Mouse (Mus musculus) hindbrain, embryonic 11.5 days (tissue): ENCODE data around the gene Lrrc30. TPM values are rescaled to one million over a fixed set of nuclear protein-coding genes. Genes with fewer than 3 reads are reported as not detected.

ENCODE experiments used
- ATAC-seq: fragments of 200-750 bp; cut with Nextera tagmentation; 2 replicates; pipeline ENCODE4 v1.8.0; 2017; ENCODE audit warnings: mild to moderate bottlenecking, moderate TSS enrichment, moderate library complexity; ENCODE audit not compliant: low FRiP score
- DNase-seq: peaks from one replicate; pipeline ENCODE4 v3.0.0-alpha.2; 2015; ENCODE audit warnings: low spot score
- H3K27ac ChIP-seq: fragments of 300-500 bp; sonication (generic); 2 replicates; pipeline ENCODE4 v1.5.1; 2014; ENCODE audit warnings: mild to moderate bottlenecking, low read depth, low read length
- H3K27me3 ChIP-seq: fragments of 300-500 bp; sonication (generic); 2 replicates; pipeline ENCODE4 v1.6.1; 2014; ENCODE audit warnings: mild to moderate bottlenecking, low read length, moderate library complexity, mixed read lengths; ENCODE audit not compliant: control insufficient read depth, insufficient read depth
- H3K36me3 ChIP-seq: fragments of 300-500 bp; sonication (generic); 2 replicates; pipeline ENCODE4 v1.6.1; 2014; ENCODE audit warnings: mild to moderate bottlenecking, low read length, moderate library complexity, mixed read lengths; ENCODE audit not compliant: control insufficient read depth, insufficient read depth
- H3K4me1 ChIP-seq: fragments of 300-500 bp; sonication (generic); replicated peaks from 2 replicates; pipeline ENCODE4 v1.6.1; 2014; ENCODE audit warnings: low read length, mixed read lengths; ENCODE audit not compliant: control insufficient read depth, insufficient read depth
- H3K4me2 ChIP-seq: fragments of 300-500 bp; sonication (generic); replicated peaks from 2 replicates; pipeline ENCODE4 v1.6.1; 2014; ENCODE audit warnings: mild to moderate bottlenecking, low read depth, low read length
- H3K4me3 ChIP-seq: fragments of 300-500 bp; sonication (generic); 2 replicates; pipeline ENCODE4 v1.5.1; 2014; ENCODE audit warnings: low read depth, low read length
- H3K9ac ChIP-seq: fragments of 300-500 bp; sonication (generic); 2 replicates; pipeline ENCODE4 v1.6.1; 2014; ENCODE audit warnings: low read depth, low read length
- H3K9me3 ChIP-seq: fragments of 300-500 bp; sonication (generic); 2 replicates; pipeline ENCODE4 v1.6.1; 2016; ENCODE audit warnings: low read length; ENCODE audit not compliant: control insufficient read depth
- WGBS: fragments of 180-500 bp; shearing (Covaris S2); extraction: QIAGEN DNeasy Blood & Tissue Kit; methylation state at CpG from one replicate; pipeline ENCODE4 v1.1.7; 2014; 5-methylcytosine and 5-hydroxymethylcytosine counted together
- polyA plus RNA-seq: library from polyadenylated mRNA; unstranded; fragments of >200 nt; fragmentation: Nextera tagmentation; extraction: Ambion mirVana; gene quantifications from 2 replicates; pipeline ENCODE4 v1.2.1, GENCODE M21; 2014

Gene Lrrc30
- polyA plus RNA-seq, 1 experiment from 2014 or later, result not detected

DNA sequence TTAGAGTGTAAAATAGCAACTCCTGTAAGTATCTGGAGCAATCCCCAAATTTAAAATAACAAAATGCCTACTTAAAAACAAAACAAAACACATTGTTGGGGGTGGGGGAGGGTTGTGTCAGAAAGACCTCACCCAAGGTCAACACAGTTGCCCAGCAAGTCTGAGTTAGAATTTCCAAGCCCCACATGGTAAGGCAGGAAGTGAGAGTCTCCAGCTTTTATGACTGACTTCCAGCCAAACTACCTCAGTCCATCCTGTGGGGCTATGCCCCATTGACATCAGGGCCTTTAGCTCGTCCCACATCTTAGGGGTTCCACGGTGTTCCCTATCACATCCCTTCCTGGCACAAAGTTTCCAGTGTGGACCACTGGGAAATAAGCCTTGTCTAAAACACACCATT, 4.4 kb upstream of the Lrrc30 start:
- no peaks in the 10 kb centered on the region for H3K4me1 ChIP-seq
- no peak overlapping the region for H3K27ac ChIP-seq
- H3K9me3 ChIP-seq, result no peaks in the 10 kb centered on the region
- no peaks in the 10 kb centered on the region for H3K36me3 ChIP-seq
- ATAC-seq (no peak), DNase-seq (no peak)
- 88% methylated on average over 2 of the region's 2 CpGs for WGBS
- H3K4me2 ChIP-seq, result no peak overlapping the region
- no peak overlapping the region for H3K9ac ChIP-seq
- no peaks in the 10 kb centered on the region for H3K27me3 ChIP-seq
- H3K4me3 ChIP-seq, result no peak overlapping the region

DNA sequence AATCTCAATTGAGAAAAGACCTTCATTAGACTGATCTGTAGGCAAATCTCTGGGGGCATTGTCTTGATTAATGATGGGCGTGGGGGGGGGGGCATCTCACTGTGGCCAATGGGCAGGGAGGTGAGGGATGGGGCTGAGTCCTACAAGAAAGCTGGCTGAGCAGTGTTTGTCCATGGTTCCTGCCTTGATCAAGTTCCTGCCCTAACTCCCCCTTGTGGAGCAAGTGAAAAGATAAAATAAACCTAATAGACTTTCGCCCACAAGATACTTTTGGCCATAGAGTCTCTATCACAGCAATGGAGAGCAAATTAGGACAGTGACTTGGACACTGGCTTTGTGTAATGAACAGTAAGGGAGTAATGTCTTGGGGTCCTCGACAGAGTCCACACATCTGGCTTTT, 3.8 kb upstream of the Lrrc30 start:
- no peaks in the 10 kb centered on the region for H3K36me3 ChIP-seq
- no peak overlapping the region for H3K4me2 ChIP-seq
- DNase-seq, result no peak
- H3K4me1 ChIP-seq, result no peaks in the 10 kb centered on the region
- ATAC-seq, result no peak
- WGBS, result 80% methylated on average over 3 of the region's 3 CpGs
- no peak overlapping the region for H3K27ac ChIP-seq
- H3K9me3 ChIP-seq, result no peaks in the 10 kb centered on the region
- no peaks in the 10 kb centered on the region for H3K27me3 ChIP-seq
- H3K4me3 ChIP-seq, result no peak overlapping the region
- no peak overlapping the region for H3K9ac ChIP-seq

DNA sequence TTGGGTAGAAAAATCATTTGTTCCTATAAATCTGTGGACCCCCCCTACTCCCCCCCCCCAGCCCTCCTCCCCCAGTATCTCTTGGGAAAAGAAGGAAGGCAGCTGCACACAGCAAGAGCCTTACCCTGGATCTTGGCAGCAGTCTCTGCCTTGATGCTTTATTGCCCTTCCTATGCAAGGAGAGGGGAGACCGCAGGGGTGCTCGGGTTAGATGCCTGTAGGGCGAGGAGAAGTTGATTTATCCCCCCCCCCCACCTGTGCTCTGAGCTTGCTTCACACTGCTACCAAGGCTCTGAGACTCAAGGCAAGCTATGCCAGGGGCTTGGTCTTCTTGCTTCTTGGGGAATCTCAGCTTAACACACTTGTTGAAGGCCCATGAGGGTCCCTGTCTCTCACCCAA, 2.8 kb downstream of the Lrrc30 start:
- Histone ChIP-seq H3K27me3 (no peaks in the 10 kb centered on the region), H3K9ac (no peak overlapping the region), H3K4me3 (no peak overlapping the region), H3K9me3 (no peaks in the 10 kb centered on the region), H3K4me2 (no peak overlapping the region), H3K36me3 (no peaks in the 10 kb centered on the region), H3K4me1 (no peaks in the 10 kb centered on the region), H3K27ac (no peak overlapping the region)
- no peak for DNase-seq
- WGBS, result 54% methylated on average over 3 of the region's 3 CpGs
- no peak for ATAC-seq

- no peaks in the 10 kb centered on the region for H3K27me3 ChIP-seq
- no peaks in the 10 kb centered on the region for H3K4me1 ChIP-seq
- H3K9ac ChIP-seq, result no peak overlapping the region
- DNase-seq, result no peak
- 45% methylated on average over 13 of the region's 13 CpGs for WGBS
- no peak overlapping the region for H3K4me3 ChIP-seq
- no peaks in the 10 kb centered on the region for H3K9me3 ChIP-seq
- H3K36me3 ChIP-seq, result no peaks in the 10 kb centered on the region
- no peak overlapping the region for H3K27ac ChIP-seq
- no peak for ATAC-seq
- H3K4me2 ChIP-seq, result no peak overlapping the region
Observed at GRCm38 (mm10) chr17:67629211-67629657, 3.3 kb downstream of the Lrrc30 start.

GRCm38 (mm10) chr17:67628475-67628874, 4.0 kb downstream of the Lrrc30 start:
- no peaks in the 10 kb centered on the region for H3K36me3 ChIP-seq
- DNase-seq (no peak), ATAC-seq (no peak)
- H3K4me2 ChIP-seq, result no peak overlapping the region
- H3K9ac ChIP-seq, result no peak overlapping the region
- H3K4me1 ChIP-seq, result no peaks in the 10 kb centered on the region
- no peaks in the 10 kb centered on the region for H3K27me3 ChIP-seq
- 91% methylated on average over 15 of the region's 15 CpGs for WGBS
- H3K4me3 ChIP-seq, result no peak overlapping the region
- no peaks in the 10 kb centered on the region for H3K9me3 ChIP-seq
- H3K27ac ChIP-seq, result no peak overlapping the region

- 81% methylated on average over 5 of the region's 5 CpGs for WGBS
- no peaks in the 10 kb centered on the region for H3K4me1 ChIP-seq
- H3K36me3 ChIP-seq, result no peaks in the 10 kb centered on the region
- no peak overlapping the region for H3K4me3 ChIP-seq
- no peak for ATAC-seq
- H3K4me2 ChIP-seq, result no peak overlapping the region
- H3K9me3 ChIP-seq, result no peaks in the 10 kb centered on the region
- no peak overlapping the region for H3K9ac ChIP-seq
- no peak overlapping the region for H3K27ac ChIP-seq
- no peaks in the 10 kb centered on the region for H3K27me3 ChIP-seq
- DNase-seq, result no peak
Observed at GRCm38 (mm10) chr17:67625431-67625830, 7.1 kb downstream of the Lrrc30 start.

DNA sequence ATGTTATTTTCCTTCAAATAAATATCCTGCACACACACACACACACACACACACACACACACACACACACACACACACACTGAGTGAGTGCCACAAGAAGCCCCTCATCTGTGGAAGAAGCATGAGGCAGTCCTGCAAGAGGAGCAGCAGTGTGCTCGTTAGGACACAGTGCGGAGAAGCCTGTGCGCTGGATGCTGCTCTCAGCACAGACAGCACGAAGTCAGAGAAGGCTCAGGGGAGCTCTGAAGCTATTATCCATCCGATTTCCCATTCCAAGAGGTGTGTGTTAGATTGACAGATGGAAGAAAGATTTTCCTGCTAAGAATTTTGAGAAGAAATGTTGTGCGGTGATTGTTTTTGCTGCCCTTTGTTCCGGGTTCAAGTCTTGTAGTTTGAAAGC, 13.5 kb downstream of the Lrrc30 start:
- H3K36me3 ChIP-seq, result no peaks in the 10 kb centered on the region
- no peak overlapping the region for H3K4me3 ChIP-seq
- H3K27me3 ChIP-seq, result no peaks in the 10 kb centered on the region
- H3K27ac ChIP-seq, result no peak overlapping the region
- H3K4me2 ChIP-seq, result no peak overlapping the region
- DNase-seq, result no peak
- ATAC-seq, result no peak
- H3K9ac ChIP-seq, result no peak overlapping the region
- H3K4me1 ChIP-seq, result no peaks in the 10 kb centered on the region
- 76% methylated on average over 7 of the region's 7 CpGs for WGBS
- H3K9me3 ChIP-seq, result no peaks in the 10 kb centered on the region

- H3K4me1 ChIP-seq, result no peaks in the 10 kb centered on the region
- no peaks in the 10 kb centered on the region for H3K9me3 ChIP-seq
- ATAC-seq (no peak), DNase-seq (no peak)
- no peak overlapping the region for H3K4me2 ChIP-seq
- 73% methylated on average over 4 of the region's 5 CpGs for WGBS
- no peaks in the 10 kb centered on the region for H3K27me3 ChIP-seq
- H3K4me3 ChIP-seq, result no peak overlapping the region
- no peak overlapping the region for H3K27ac ChIP-seq
- H3K9ac ChIP-seq, result no peak overlapping the region
- H3K36me3 ChIP-seq, result no peaks in the 10 kb centered on the region
Observed at GRCm38 (mm10) chr17:67614381-67614780, 18.1 kb downstream of the Lrrc30 start.

DNA sequence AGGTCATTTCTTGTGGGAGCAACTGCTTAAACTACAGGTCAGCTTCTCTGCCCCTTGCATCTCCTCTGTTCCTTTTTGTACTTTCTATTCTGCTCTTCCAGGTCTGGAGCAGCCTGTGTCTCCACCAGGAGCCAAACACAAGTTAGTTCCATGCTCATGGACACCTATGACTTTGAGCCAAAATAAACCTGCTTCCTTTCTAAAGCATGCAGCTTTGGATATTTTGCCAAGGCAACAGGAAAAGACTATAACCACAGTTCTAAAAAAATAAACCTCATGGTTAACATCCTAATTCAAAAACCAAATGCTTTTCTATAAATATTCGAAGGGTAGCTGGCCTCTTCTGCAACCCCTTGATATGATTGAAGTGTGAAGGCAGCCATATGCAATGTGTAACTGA, 19.9 kb downstream of the Lrrc30 start:
- Histone ChIP-seq H3K4me3 (no peak overlapping the region), H3K36me3 (no peaks in the 10 kb centered on the region), H3K9ac (no peak overlapping the region), H3K4me2 (no peak overlapping the region), H3K4me1 (no peaks in the 10 kb centered on the region), H3K9me3 (no peaks in the 10 kb centered on the region), H3K27me3 (no peaks in the 10 kb centered on the region), H3K27ac (no peak overlapping the region)
- DNase-seq, result no peak
- 69% methylated on average over 1 of the region's 1 CpGs for WGBS
- no peak for ATAC-seq
